Mouse (Mus musculus) testis, adult 2 months (tissue): ENCODE results near the gene Gsto1. TPM values are rescaled to one million over a fixed set of nuclear protein-coding genes. Genes with fewer than 3 reads are reported as not detected.

Source experiments
- H3K27ac ChIP-seq: fragments of 200-500 bp; 2 replicates; pipeline ENCODE4 v1.5.1; 2012; ENCODE audit warnings: low read depth, low read length; ENCODE audit not compliant: control insufficient read depth, insufficient read depth
- H3K27me3 ChIP-seq: fragments of 200-500 bp; 2 replicates; pipeline ENCODE4 v1.6.1; 2012; ENCODE audit warnings: mild to moderate bottlenecking, low read length, moderate library complexity; ENCODE audit not compliant: control insufficient read depth, insufficient read depth
- H3K36me3 ChIP-seq: fragments of 200-500 bp; 2 replicates; pipeline ENCODE4 v1.6.1; 2012; ENCODE audit warnings: mild to moderate bottlenecking, low read length; ENCODE audit not compliant: control insufficient read depth, insufficient read depth
- H3K4me1 ChIP-seq: fragments of 200-500 bp; 2 replicates; pipeline ENCODE4 v1.6.1; 2012; ENCODE audit warnings: low read length; ENCODE audit not compliant: control insufficient read depth, insufficient read depth
- H3K4me3 ChIP-seq: fragments of 200-500 bp; 2 replicates; pipeline ENCODE4 v1.5.1; 2012; ENCODE audit warnings: low read depth, mild to moderate bottlenecking, low read length, moderate library complexity, mixed read lengths; ENCODE audit not compliant: control insufficient read depth
- CTCF ChIP-seq: fragments of 200-500 bp; IDR thresholded peaks from 2 replicates; pipeline ENCODE4 v1.5.1; 2012; ENCODE audit warnings: low read depth, mild to moderate bottlenecking, inconsistent platforms, low read length, moderate library complexity; ENCODE audit not compliant: control insufficient read depth, insufficient read depth, insufficient replicate concordance
- POLR2A ChIP-seq: fragments of 200-500 bp; IDR thresholded peaks from 2 replicates; pipeline ENCODE4 v1.6.1; 2012; ENCODE audit warnings: low read depth, mild to moderate bottlenecking, inconsistent platforms, low read length, moderate library complexity; ENCODE audit not compliant: control insufficient read depth
- polyA plus RNA-seq: library from polyadenylated mRNA; depleted of rRNA; stranded (reverse); fragments of >200 nt; gene quantifications from 2 replicates; pipeline ENCODE4 v1.2.3, GENCODE M21; 2012

The Gsto1 gene
- polyA plus RNA-seq, 1 experiment, result 3.7 TPM

DNA sequence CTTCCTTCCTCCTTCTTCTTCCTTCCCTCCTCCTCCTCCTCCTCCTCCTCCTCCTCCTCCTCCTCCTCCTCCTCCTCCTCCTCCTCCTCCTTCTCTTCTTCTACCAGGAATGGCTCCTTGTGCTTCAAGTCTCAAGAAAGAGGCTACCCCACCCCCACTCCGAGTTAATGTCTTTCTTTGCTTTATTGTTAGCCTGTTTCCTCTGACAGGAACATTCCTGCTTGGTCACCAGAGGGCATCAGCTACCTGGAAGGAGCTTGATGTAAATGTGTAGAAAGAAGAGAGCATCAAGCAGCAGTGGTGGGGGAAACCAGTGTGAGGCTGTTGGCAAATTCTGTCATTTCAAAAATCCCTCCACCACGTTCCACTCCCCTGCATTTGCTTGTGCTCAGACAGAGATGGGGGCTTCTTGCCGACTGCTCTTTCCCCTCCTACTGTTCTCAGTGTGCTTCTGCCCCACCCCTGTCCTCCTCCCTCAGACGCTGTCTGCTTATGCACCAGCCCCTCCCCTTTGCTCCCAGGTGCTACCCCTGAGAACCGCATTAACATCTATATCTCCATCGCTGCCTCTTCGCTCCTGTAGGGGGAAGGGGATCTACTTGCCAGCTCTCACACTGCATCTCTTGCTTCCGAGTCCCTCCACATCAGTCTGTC lies 32.5 kb upstream of the Gsto1 start:
- H3K36me3 ChIP-seq, result no peaks in the 10 kb centered on the region
- H3K4me3 ChIP-seq, result no peak overlapping the region
- peaks cover 2% of the 10 kb centered on the region; the same call in 1 of the 2 replicates for H3K4me1 ChIP-seq
- TF ChIP-seq CTCF (no peak), POLR2A (no peak)
- no peak overlapping the region for H3K27ac ChIP-seq
- no peaks in the 10 kb centered on the region for H3K27me3 ChIP-seq

DNA sequence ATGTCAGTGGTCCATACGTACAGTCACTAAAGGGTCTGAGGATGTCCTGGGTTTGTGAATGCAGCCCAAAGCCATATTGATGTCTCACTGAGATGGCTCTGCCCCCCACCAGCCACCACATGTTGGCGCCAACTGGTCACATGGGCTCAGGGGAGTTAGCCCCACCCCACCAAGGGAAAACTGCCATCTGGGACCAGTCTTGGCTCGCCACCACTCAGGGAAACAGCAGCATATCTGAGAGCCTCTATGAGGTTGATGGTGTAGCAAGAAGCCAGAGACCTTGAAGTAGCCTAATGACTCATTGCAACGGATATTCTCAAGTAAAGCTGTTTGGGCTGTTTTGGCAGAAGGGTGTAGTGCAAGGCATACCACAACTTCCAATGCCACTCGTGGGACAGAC lies 30.7 kb upstream of the Gsto1 start:
- Histone ChIP-seq H3K4me1 (peaks cover 2% of the 10 kb centered on the region; the same call in 1 of the 2 replicates), H3K36me3 (no peaks in the 10 kb centered on the region), H3K4me3 (no peak overlapping the region), H3K27me3 (no peaks in the 10 kb centered on the region), H3K27ac (no peak overlapping the region)
- no peak for TF ChIP-seq CTCF
- TF ChIP-seq POLR2A, result no peak

DNA sequence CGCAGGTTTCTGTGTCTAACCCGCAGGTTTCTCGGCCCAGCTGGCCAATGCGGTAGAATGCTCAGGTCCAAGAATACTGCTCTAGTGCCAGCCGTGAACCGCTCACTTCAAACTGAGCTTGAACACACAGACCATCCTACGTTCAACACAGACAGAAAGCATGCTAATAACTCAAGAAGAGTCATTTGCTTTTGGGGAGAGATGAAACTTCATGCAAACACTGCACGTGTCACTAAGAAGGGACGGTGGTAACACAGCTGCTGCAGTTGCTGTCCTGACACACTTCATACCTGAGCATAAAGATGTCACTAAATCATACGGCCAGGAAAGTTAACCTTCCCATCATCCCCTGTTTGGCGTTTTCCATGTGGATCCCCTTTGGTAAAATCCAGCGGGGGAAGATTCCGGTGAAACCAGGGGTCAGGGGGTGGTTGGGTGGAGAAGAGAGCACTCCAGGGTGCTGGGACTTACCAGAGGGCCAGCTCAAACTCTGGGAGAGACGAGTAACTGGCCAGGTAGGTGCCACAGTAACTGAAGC lies 24.8 kb upstream of the Gsto1 start:
- Histone ChIP-seq H3K4me1 (0 out of 2 replicates have a peak, but pooled peaks cover 2% of the 10 kb centered on the region), H3K4me3 (no peak overlapping the region), H3K27ac (no peak overlapping the region), H3K36me3 (no peaks in the 10 kb centered on the region), H3K27me3 (no peaks in the 10 kb centered on the region)
- TF ChIP-seq POLR2A (no peak), CTCF (no peak)

DNA sequence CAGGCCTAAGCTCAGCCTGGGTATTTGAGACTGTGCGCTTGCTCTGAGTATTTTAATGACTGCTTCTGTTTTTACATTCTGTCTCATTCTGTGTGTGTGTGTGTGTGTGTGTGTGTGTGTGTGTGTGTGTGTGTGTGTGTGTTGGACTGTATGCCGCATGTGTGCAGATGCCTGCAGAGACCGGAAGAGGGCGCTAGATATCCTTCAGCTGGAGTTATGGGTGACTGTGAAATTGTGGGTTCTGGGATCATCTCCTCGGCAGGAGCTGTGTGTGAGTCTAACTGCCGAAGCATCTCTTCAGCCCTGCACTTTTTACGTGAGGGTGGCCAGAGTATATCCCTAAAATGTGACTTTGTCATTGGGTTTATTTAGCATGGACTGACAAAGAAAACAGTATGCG lies 23.7 kb upstream of the Gsto1 start:
- Histone ChIP-seq H3K4me3 (no peak overlapping the region), H3K36me3 (no peaks in the 10 kb centered on the region)
- no peak for TF ChIP-seq POLR2A
- TF ChIP-seq CTCF, result no peak

DNA sequence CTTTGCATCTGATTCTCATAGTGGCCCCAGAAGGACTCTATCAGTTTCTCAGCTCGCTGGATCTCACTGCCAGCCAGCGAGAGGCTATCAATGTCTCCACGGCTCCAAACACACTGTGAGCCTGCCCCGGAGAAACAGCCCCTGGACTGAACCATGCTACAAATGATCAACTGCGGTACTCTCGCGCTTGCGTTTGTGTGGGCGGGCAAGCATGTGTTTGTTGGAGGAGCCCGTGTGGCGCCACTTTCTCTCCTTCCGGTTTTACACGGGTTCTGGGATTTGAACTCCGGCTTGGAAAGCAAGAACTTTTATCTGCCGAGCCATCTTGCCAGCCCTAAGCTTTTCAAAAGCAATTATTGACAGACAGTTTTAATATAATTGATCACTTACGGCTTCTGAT lies 22.5 kb upstream of the Gsto1 start:
- TF ChIP-seq POLR2A (no peak), CTCF (no peak)
- Histone ChIP-seq H3K27ac (no peak overlapping the region), H3K4me3 (no peak overlapping the region), H3K27me3 (no peaks in the 10 kb centered on the region), H3K4me1 (peaks cover 5% of the 10 kb centered on the region), H3K36me3 (no peaks in the 10 kb centered on the region)

More for the DNA sequence above, 23.7 kb upstream of the Gsto1 start:
- H3K4me1 ChIP-seq, result 0 out of 2 replicates have a peak, but pooled peaks cover 2% of the 10 kb centered on the region
- no peak overlapping the region for H3K27ac ChIP-seq
- no peaks in the 10 kb centered on the region for H3K27me3 ChIP-seq

DNA sequence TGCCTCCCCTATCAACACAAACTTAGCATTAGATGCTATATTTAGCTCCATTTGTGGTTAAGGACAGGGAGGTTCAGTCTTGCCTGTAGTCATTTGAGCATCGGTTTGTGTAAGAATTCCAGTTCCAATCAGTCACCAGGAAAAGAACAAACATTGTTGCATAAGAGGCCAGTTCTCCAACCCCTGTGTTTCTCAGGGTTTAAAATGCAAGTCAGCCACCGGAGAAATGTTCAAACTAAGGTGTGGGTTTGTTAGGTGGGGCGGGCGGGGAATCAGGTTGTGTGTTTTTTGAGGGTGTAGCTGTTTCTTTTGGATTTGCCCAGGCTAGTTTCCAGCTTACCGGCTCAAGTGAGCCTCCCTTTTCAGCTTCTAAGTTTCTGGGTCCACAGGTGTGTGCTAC lies 20.2 kb upstream of the Gsto1 start:
- TF ChIP-seq CTCF (no peak), POLR2A (no peak)
- H3K27ac ChIP-seq, result no peak overlapping the region
- no peaks in the 10 kb centered on the region for H3K36me3 ChIP-seq

DNA sequence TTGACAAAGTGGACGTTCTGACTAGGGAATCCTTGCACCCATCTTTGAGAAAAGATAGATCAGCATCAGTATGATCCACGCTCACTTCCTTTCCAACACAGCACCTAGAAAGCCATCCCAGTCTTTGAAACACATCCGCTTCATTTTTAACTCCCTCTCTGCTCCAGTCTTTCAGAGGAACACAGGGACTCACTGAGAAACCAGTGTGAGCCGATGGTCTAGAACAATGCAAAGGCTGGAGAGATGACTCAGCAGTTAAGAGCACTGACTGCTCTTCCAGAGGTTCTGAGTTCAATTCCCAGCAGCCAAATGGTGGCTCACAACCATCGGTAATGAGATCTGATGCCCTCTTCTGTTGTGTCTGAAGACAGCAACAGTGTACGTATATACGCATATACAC lies 19.0 kb upstream of the Gsto1 start:
- H3K27ac ChIP-seq, result no peak overlapping the region

More for the DNA sequence above, 20.2 kb upstream of the Gsto1 start:
- H3K4me3 ChIP-seq, result no peak overlapping the region; the same call in none of the 2 replicates
- peaks cover 8% of the 10 kb centered on the region for H3K4me1 ChIP-seq
- H3K27me3 ChIP-seq, result no peaks in the 10 kb centered on the region

More for the DNA sequence above, 19.0 kb upstream of the Gsto1 start:
- H3K27me3 ChIP-seq, result no peaks in the 10 kb centered on the region
- H3K36me3 ChIP-seq, result no peaks in the 10 kb centered on the region
- H3K4me1 ChIP-seq, result peaks cover 8% of the 10 kb centered on the region
- TF ChIP-seq CTCF, result no peak
- TF ChIP-seq POLR2A, result no peak
- peak overlapping the region; percentile 70 for H3K4me3 ChIP-seq
